Mouse (Mus musculus) liver, postnatal 0 days (tissue): ENCODE measurements around the gene Zmynd10.

Experiments used
- CTCF ChIP-seq: sonication (generic); IDR thresholded peaks from 2 replicates; pipeline ENCODE4 v1.5.1; 2016; ENCODE audit warnings: antibody characterized with exemption, low read depth
- EP300 ChIP-seq: IDR thresholded peaks from 2 replicates; pipeline ENCODE4 v1.6.1; 2016; ENCODE audit warnings: antibody characterized with exemption, low read depth, mild to moderate bottlenecking

DNA sequence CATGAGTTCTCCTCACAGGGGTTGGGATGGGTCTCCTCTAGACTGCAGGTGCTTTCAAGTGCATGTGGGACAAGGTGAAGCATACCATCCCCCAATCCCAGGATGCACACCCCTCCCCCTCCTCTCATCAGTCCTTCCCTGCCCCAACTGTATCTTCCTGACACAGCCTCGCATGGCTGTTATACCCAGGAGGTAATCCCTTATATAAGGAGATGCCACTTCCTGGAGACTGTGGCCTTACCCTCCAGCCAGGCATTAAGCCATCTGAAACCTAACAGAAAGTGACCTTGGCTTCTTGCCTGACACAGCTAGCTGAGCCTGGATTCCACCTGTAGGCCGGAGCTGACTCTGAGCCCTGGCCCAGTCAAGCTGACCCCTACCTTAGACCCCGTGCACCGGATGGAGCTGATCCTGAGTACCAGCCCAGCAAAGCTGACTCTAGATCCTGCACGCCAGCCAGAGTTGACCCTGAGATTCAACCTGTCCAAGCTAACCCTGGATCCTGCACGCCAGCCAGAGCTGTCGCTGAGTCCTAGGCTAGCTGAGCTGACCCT lies 35.5 kb downstream of the Zmynd10 start:
- TF ChIP-seq CTCF (no peak), EP300 (no peak)
